Mouse (Mus musculus): ENCODE results near the gene Tbx6. TPM values are rescaled to one million over a fixed set of nuclear protein-coding genes. Genes with fewer than 3 reads are reported as not detected.

The Tbx6 gene
- polyA plus RNA-seq, 1 experiment from 2014 or later, result 0.17 TPM

GRCm38 (mm10) chr7:126758539-126758938 lies 22.7 kb upstream of the Tbx6 start:
- Histone ChIP-seq H3K4me1 (replicated peaks; ENCODE audit: control insufficient read depth, insufficient read depth, low read length) (peaks cover 19% of the 10 kb centered on the region), H3K27me3 (replicated peaks; ENCODE audit: control insufficient read depth, insufficient read depth, low read length) (no peaks in the 10 kb centered on the region), H3K9me3 (ENCODE audit: control insufficient read depth) (no peaks in the 10 kb centered on the region), H3K27ac (ENCODE audit: low read depth, low read length) (no peak overlapping the region), H3K36me3 (ENCODE audit: control insufficient read depth, insufficient read depth) (peaks cover 17% of the 10 kb centered on the region), H3K4me3 (ENCODE audit: low read depth, low read length) (no peak overlapping the region), H3K4me2 (replicated peaks; ENCODE audit: low read depth) (no peak overlapping the region), H3K9ac (ENCODE audit: low read depth, low read length) (no peak overlapping the region)
- no peak for ATAC-seq
- TF ChIP-seq CTCF (IDR thresholded peaks at IDR 0.05; ENCODE audit: low read depth), result no peak
- 72% methylated on average over 7 of the region's 7 CpGs for WGBS

- H3K4me3 ChIP-seq (ENCODE audit: low read depth, low read length), result peak within 1 kb of the TSS; percentile 88
- H3K36me3 ChIP-seq (ENCODE audit: control insufficient read depth, insufficient read depth), result peaks cover 23% of the 10 kb centered on the region
- H3K4me1 ChIP-seq (replicated peaks; ENCODE audit: control insufficient read depth, insufficient read depth, low read length), result peaks cover 19% of the 10 kb centered on the region
- H3K27ac ChIP-seq (ENCODE audit: low read depth, low read length), result peak within 1 kb of the TSS; percentile 95
- peak; percentile 66 for ATAC-seq
- WGBS, result 1% methylated on average over 15 of the region's 38 CpGs
- no peaks in the 10 kb centered on the region for H3K9me3 ChIP-seq (ENCODE audit: control insufficient read depth)
- H3K9ac ChIP-seq (ENCODE audit: low read depth, low read length), result peak within 1 kb of the TSS; percentile 83
- peak within 1 kb of the TSS; percentile 88 for H3K4me2 ChIP-seq (replicated peaks; ENCODE audit: low read depth)
- peak; percentile 83 for TF ChIP-seq CTCF (IDR thresholded peaks at IDR 0.05; ENCODE audit: low read depth)
- no peaks in the 10 kb centered on the region for H3K27me3 ChIP-seq (replicated peaks; ENCODE audit: control insufficient read depth, insufficient read depth, low read length)
Measured at GRCm38 (mm10) chr7:126759050-126759671, 22.1 kb upstream of the Tbx6 start, which contains the start of gene Mapk3. Mapk3 (plus strand) TSS chr7:126759601.

DNA sequence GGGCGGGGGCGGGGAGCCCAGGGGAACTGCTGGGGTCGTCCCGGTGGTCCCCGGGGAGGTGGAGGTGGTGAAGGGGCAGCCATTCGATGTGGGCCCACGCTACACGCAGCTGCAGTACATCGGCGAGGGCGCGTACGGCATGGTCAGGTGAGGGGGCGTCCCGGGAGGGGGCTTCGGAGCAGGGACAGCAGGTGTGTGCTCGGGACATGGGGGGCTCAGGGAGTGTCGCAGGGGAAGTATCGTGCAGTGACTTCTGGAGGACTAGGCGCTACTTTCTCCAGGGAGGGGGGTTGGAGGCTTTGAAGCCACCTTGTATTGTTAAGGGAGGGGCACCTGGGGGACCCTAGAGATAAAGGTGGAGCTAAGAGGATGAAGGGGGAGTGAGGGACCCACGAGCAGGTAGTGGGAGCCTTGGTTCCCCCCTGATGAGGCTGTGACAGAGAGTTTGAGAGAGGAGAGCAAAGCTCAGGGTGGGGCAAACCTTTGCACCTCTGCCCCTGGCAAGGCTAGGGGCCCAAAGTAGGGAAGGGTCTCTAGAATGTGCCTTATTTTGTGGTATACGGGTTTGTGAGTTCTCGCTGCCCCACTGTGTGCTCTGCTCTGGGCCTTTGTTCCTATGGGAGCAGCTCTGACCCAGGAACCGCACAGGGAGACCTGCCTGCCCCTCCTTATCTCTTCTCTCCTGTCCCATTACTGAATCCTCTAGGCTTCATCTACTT lies 21.5 kb upstream of the Tbx6 start:
- ATAC-seq, result peak; percentile 13; the same call in 1 of the 2 replicates
- Histone ChIP-seq H3K27me3 (replicated peaks; ENCODE audit: control insufficient read depth, insufficient read depth, low read length) (no peaks in the 10 kb centered on the region), H3K4me2 (replicated peaks; ENCODE audit: low read depth) (peak overlapping the region; percentile 88), H3K4me3 (ENCODE audit: low read depth, low read length) (peak overlapping the region; percentile 88), H3K27ac (ENCODE audit: low read depth, low read length) (peak overlapping the region; percentile 95), H3K36me3 (ENCODE audit: control insufficient read depth, insufficient read depth) (peaks cover 30% of the 10 kb centered on the region), H3K4me1 (replicated peaks; ENCODE audit: control insufficient read depth, insufficient read depth, low read length) (peaks cover 14% of the 10 kb centered on the region; the same call in 1 of the 2 replicates), H3K9me3 (ENCODE audit: control insufficient read depth) (no peaks in the 10 kb centered on the region), H3K9ac (ENCODE audit: low read depth, low read length) (peak overlapping the region; percentile 83)
- under 1% methylated on average over 23 of the region's 24 CpGs for WGBS
- TF ChIP-seq CTCF (IDR thresholded peaks at IDR 0.05; ENCODE audit: low read depth), result no peak

DNA sequence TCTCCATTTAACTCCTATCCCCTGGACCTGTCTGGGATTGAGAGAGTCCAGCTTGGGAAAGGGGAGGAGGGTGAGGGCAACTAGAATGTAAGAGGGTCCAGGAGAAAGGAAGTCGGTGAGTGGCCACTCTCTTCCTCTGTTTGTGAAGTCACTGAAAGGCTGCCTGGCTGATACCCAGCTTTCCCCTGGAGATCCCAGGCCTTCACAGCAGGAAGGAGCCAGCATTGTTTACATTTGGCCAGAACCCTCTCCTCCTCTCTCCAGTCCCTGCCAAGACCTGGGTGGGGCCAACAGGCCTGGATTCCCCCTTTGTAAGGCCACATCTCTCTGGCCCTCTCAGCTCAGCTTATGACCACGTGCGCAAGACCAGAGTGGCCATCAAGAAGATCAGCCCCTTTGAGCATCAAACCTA lies 20.9 kb upstream of the Tbx6 start:
- Histone ChIP-seq H3K9me3 (ENCODE audit: control insufficient read depth) (no peaks in the 10 kb centered on the region), H3K36me3 (ENCODE audit: control insufficient read depth, insufficient read depth) (peaks cover 36% of the 10 kb centered on the region), H3K9ac (ENCODE audit: low read depth, low read length) (peak overlapping the region; percentile 83), H3K27ac (ENCODE audit: low read depth, low read length) (peak overlapping the region; percentile 95), H3K27me3 (replicated peaks; ENCODE audit: control insufficient read depth, insufficient read depth, low read length) (no peaks in the 10 kb centered on the region), H3K4me2 (replicated peaks; ENCODE audit: low read depth) (peak overlapping the region; percentile 88), H3K4me3 (ENCODE audit: low read depth, low read length) (peak overlapping the region; percentile 88), H3K4me1 (replicated peaks; ENCODE audit: control insufficient read depth, insufficient read depth, low read length) (peaks cover 14% of the 10 kb centered on the region; the same call in 1 of the 2 replicates)
- ATAC-seq, result peak; percentile 36
- WGBS, result 15% methylated on average over 3 of the region's 3 CpGs
- TF ChIP-seq CTCF (IDR thresholded peaks at IDR 0.05; ENCODE audit: low read depth), result no peak

DNA sequence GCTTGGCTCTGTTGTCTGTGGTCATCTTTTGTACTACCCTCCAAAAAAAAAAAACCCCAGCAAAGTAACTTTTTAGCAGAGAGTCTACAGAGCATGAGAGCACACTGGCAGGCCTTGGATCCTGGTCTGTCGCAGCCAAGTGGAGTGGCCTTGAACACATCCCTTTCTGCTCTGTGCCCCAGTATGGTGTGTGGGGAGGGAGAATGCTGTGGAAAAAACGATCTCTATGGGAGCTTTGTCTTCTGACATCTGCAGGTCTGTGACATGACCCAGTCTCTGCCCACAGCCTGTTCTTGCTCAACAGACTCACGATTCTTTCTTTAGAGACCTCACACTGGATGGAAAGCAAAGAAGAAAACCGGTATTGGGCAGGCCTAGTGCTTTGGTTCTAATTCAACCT lies 20.3 kb upstream of the Tbx6 start:
- Histone ChIP-seq H3K27ac (ENCODE audit: low read depth, low read length) (peak overlapping the region; percentile 95), H3K27me3 (replicated peaks; ENCODE audit: control insufficient read depth, insufficient read depth, low read length) (no peaks in the 10 kb centered on the region), H3K36me3 (ENCODE audit: control insufficient read depth, insufficient read depth) (peaks cover 41% of the 10 kb centered on the region), H3K4me3 (ENCODE audit: low read depth, low read length) (peak overlapping the region; percentile 88), H3K4me2 (replicated peaks; ENCODE audit: low read depth) (peak overlapping the region; percentile 88), H3K9me3 (ENCODE audit: control insufficient read depth) (no peaks in the 10 kb centered on the region), H3K4me1 (replicated peaks; ENCODE audit: control insufficient read depth, insufficient read depth, low read length) (peaks cover 14% of the 10 kb centered on the region; the same call in 1 of the 2 replicates), H3K9ac (ENCODE audit: low read depth, low read length) (no peak overlapping the region)
- no peak for ATAC-seq
- 25% methylated on average over 4 of the region's 4 CpGs for WGBS
- no peak for TF ChIP-seq CTCF (IDR thresholded peaks at IDR 0.05; ENCODE audit: low read depth)

- no peak for TF ChIP-seq CTCF (IDR thresholded peaks at IDR 0.05; ENCODE audit: low read depth)
- Histone ChIP-seq H3K4me3 (ENCODE audit: low read depth, low read length) (no peak overlapping the region), H3K27ac (ENCODE audit: low read depth, low read length) (peak overlapping the region; percentile 95), H3K27me3 (replicated peaks; ENCODE audit: control insufficient read depth, insufficient read depth, low read length) (no peaks in the 10 kb centered on the region), H3K36me3 (ENCODE audit: control insufficient read depth, insufficient read depth) (peaks cover 48% of the 10 kb centered on the region), H3K9me3 (ENCODE audit: control insufficient read depth) (no peaks in the 10 kb centered on the region), H3K4me2 (replicated peaks; ENCODE audit: low read depth) (peak overlapping the region; percentile 88), H3K9ac (ENCODE audit: low read depth, low read length) (no peak overlapping the region), H3K4me1 (replicated peaks; ENCODE audit: control insufficient read depth, insufficient read depth, low read length) (peaks cover 14% of the 10 kb centered on the region; the same call in 1 of the 2 replicates)
- 18% methylated on average over 6 of the region's 6 CpGs for WGBS
- peak; percentile 63 for ATAC-seq
Measured at GRCm38 (mm10) chr7:126761529-126762067, 19.7 kb upstream of the Tbx6 start.
